Mouse (Mus musculus) heart, embryonic 11.5 days (tissue): ENCODE measurements around the gene Tcf7l1. TPM values are rescaled to one million over a fixed set of nuclear protein-coding genes. Genes with fewer than 3 reads are reported as not detected.

Experiments
- ATAC-seq: fragments of 200-750 bp; cut with Nextera tagmentation; replicated peaks from 2 replicates; pipeline ENCODE4 v1.8.0; 2017; ENCODE audit warnings: moderate library complexity; ENCODE audit not compliant: insufficient number of reproducible peaks, low FRiP score, low TSS enrichment
- H3K27ac ChIP-seq: fragments of 300-500 bp; sonication (generic); 2 replicates; pipeline ENCODE4 v1.5.1; 2014; ENCODE audit warnings: mild to moderate bottlenecking, low read depth, low read length
- H3K27me3 ChIP-seq: fragments of 300-500 bp; sonication (generic); 2 replicates; pipeline ENCODE4 v1.6.1; 2014; ENCODE audit warnings: mild to moderate bottlenecking, low read length, mixed read lengths; ENCODE audit not compliant: control insufficient read depth, insufficient read depth
- H3K36me3 ChIP-seq: fragments of 300-500 bp; sonication (generic); 2 replicates; pipeline ENCODE4 v1.6.1; 2014; ENCODE audit warnings: mild to moderate bottlenecking, low read length, moderate library complexity, mixed read lengths; ENCODE audit not compliant: control insufficient read depth, insufficient read depth
- H3K4me1 ChIP-seq: fragments of 300-500 bp; sonication (generic); 2 replicates; pipeline ENCODE4 v1.6.1; 2014; ENCODE audit warnings: low read length; ENCODE audit not compliant: control insufficient read depth, insufficient read depth
- H3K4me2 ChIP-seq: fragments of 300-500 bp; sonication (generic); 2 replicates; pipeline ENCODE4 v1.6.1; 2014; ENCODE audit warnings: mild to moderate bottlenecking, moderate library complexity
- H3K4me3 ChIP-seq: fragments of 300-500 bp; sonication (generic); 2 replicates; pipeline ENCODE4 v1.5.1; 2014; ENCODE audit warnings: low read depth, low read length
- H3K9ac ChIP-seq: fragments of 300-500 bp; sonication (generic); 2 replicates; pipeline ENCODE4 v1.6.1; 2014; ENCODE audit warnings: mild to moderate bottlenecking, low read depth, low read length, moderate library complexity
- H3K9me3 ChIP-seq: fragments of 300-500 bp; sonication (generic); replicated peaks from 2 replicates; pipeline ENCODE4 v1.6.1; 2016; ENCODE audit warnings: low read length; ENCODE audit not compliant: control insufficient read depth
- WGBS: fragments of 180-500 bp; shearing (Covaris S2); extraction: QIAGEN DNeasy Blood & Tissue Kit; methylation state at CpG from one replicate; pipeline ENCODE4 v1.1.7; 2014; ENCODE audit not compliant: insufficient replicate concordance; 5-methylcytosine and 5-hydroxymethylcytosine counted together
- polyA plus RNA-seq: library from polyadenylated mRNA; unstranded; fragments of >200 nt; fragmentation: Nextera tagmentation; extraction: Ambion mirVana; gene quantifications from 2 replicates; pipeline ENCODE4 v1.2.1, GENCODE M21; 2014

Tcf7l1 gene
- polyA plus RNA-seq, 1 experiment from 2014 or later, result 15.7 TPM

DNA sequence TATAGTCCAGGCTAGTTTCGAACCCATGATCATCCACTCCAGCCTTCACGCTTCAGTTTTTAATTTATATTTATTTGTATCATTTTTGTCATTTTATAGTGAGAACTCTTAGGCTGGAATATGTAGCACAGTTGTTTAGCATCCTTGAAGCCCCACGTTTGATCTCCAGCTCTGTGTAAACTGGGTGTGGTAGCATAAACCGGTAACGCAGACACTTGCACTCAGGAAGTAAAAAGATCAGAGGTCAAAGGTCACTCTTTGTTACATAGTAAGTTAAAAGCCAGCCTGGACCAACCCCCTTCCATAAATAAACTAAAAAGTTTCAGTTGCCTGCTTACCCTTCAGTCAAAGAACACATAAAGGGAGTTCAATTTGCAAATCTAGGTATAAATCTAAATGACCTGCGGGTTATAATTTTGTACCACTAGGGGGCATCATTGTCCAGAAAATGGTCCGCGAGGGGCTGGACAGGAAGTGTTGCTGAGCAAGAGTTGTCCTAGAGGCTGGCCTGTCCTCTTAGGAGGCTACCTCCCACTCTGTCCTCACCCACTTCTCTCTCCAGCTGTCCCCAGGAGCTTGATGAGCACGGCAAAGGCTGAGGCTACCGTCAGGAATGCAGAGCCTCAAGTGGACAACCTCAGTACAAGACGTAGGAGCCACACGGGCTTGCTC, 153.2 kb downstream of the Tcf7l1 start:
- no peaks in the 10 kb centered on the region for H3K9me3 ChIP-seq
- no peak overlapping the region for H3K27ac ChIP-seq
- ATAC-seq, result no peak; the same call in 1 of the 2 replicates
- no peak overlapping the region for H3K4me3 ChIP-seq
- H3K4me2 ChIP-seq, result peak overlapping the region; percentile 43; the same call in 1 of the 2 replicates
- peaks cover 4% of the 10 kb centered on the region; the same call in 1 of the 2 replicates for H3K4me1 ChIP-seq
- no peaks in the 10 kb centered on the region for H3K27me3 ChIP-seq
- H3K36me3 ChIP-seq, result no peaks in the 10 kb centered on the region
- WGBS, result 40% methylated on average over 12 of the region's 12 CpGs
- 0 out of 2 replicates have a peak overlapping the region, but pooled peaks have one; percentile 40 for H3K9ac ChIP-seq

DNA sequence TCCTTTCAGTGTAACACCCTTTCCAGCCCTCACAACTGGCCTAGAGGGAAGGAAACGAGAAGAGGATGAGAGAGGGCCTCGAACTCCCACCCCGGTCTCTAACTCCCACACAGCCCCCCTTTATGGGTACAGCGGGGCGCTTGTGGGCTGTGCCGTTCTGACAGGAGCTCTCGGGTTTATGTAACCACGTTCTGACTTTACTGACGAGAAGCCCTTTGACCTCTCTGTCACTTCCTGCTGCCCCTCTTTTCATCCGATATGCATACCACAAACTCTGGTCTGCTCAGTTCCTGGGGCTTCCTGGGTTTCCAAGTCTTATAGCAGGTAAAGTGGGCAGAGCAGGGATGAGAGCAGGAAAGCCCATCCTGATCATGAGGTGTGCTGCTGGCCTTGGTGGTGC, 154.7 kb downstream of the Tcf7l1 start:
- Histone ChIP-seq H3K27me3 (no peaks in the 10 kb centered on the region), H3K4me3 (no peak overlapping the region), H3K9ac (no peak overlapping the region), H3K36me3 (peaks cover 7% of the 10 kb centered on the region), H3K9me3 (no peaks in the 10 kb centered on the region), H3K4me1 (peaks cover 4% of the 10 kb centered on the region; the same call in 1 of the 2 replicates), H3K27ac (no peak overlapping the region), H3K4me2 (no peak overlapping the region)
- 77% methylated on average over 10 of the region's 10 CpGs for WGBS
- no peak for ATAC-seq

DNA sequence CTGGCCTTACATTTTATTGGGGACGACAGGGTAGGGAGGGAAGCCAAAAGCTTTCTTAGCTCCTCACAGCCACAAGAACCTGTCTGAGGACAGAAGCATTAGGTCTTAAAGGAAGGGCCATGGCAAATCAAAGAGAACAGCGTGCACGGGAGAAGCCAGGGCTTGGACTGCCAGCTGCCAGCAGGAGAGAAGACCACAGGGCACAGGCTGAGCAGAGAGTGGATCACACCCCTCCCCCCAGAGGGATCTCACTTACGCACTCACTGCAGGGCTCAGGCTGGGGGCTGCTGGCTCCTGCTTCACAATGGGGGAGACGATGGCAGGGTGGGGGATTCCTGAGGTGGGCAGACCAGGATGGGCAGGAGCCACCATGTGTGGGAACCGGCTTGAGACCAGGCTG, 157.4 kb downstream of the Tcf7l1 start:
- H3K4me3 ChIP-seq, result no peak overlapping the region
- H3K4me1 ChIP-seq, result peaks cover 4% of the 10 kb centered on the region; the same call in 1 of the 2 replicates
- H3K9me3 ChIP-seq, result no peaks in the 10 kb centered on the region
- H3K36me3 ChIP-seq, result peaks cover 10% of the 10 kb centered on the region
- 85% methylated on average over 6 of the region's 6 CpGs for WGBS
- H3K27me3 ChIP-seq, result no peaks in the 10 kb centered on the region
- ATAC-seq, result no peak
- H3K9ac ChIP-seq, result no peak overlapping the region
- no peak overlapping the region for H3K4me2 ChIP-seq
- no peak overlapping the region for H3K27ac ChIP-seq

DNA sequence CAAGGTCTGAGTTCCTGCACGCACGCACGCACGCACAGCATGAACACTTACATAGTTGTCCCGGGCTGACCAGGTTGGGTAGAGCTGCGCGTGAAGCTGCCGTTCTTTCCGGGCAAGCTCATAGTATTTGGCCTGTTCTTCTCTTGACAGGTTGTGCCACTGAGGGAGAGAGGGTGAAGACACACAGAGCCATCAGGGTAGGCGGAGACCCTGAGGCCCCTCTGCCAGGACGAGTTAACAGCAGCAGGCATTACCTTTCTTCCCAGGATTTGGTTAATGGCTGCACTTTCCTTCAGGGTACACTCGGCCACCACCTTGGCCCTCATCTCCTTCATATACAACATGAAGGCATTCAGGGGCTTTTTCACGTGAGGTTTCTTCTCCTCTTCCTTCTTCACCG, 158.1 kb downstream of the Tcf7l1 start:
- H3K9me3 ChIP-seq, result no peaks in the 10 kb centered on the region
- no peaks in the 10 kb centered on the region; the same call in 1 of the 2 replicates for H3K4me1 ChIP-seq
- H3K9ac ChIP-seq, result no peak overlapping the region
- peaks cover 10% of the 10 kb centered on the region for H3K36me3 ChIP-seq
- H3K27me3 ChIP-seq, result no peaks in the 10 kb centered on the region
- 87% methylated on average over 14 of the region's 14 CpGs for WGBS
- no peak overlapping the region for H3K4me2 ChIP-seq
- H3K27ac ChIP-seq, result no peak overlapping the region
- no peak overlapping the region for H3K4me3 ChIP-seq
- ATAC-seq, result no peak

DNA sequence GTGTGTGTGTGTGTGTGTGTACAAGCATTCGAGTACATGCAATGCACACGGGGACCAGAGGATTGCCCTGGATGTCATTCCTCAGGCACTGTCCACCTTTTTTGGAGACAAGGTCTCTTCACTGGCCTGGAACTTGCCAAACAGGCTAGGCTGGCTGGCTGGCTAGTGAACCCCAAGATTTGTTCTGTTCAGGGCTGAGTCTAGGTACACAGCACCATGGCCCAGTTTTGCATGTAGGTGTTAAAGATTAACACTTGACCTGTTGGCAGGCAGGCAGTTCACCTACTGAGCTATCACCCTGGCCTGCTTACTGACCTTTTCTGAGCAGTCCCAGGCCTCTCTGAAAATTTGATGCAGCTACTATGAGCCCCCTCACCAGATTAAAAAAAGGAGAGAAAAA, 158.7 kb downstream of the Tcf7l1 start:
- Histone ChIP-seq H3K27ac (no peak overlapping the region), H3K4me2 (no peak overlapping the region), H3K4me3 (no peak overlapping the region), H3K36me3 (peaks cover 10% of the 10 kb centered on the region), H3K4me1 (no peaks in the 10 kb centered on the region), H3K9ac (no peak overlapping the region), H3K9me3 (no peaks in the 10 kb centered on the region), H3K27me3 (no peaks in the 10 kb centered on the region)
- WGBS, result 93% methylated on average over 2 of the region's 2 CpGs
- ATAC-seq, result no peak

DNA sequence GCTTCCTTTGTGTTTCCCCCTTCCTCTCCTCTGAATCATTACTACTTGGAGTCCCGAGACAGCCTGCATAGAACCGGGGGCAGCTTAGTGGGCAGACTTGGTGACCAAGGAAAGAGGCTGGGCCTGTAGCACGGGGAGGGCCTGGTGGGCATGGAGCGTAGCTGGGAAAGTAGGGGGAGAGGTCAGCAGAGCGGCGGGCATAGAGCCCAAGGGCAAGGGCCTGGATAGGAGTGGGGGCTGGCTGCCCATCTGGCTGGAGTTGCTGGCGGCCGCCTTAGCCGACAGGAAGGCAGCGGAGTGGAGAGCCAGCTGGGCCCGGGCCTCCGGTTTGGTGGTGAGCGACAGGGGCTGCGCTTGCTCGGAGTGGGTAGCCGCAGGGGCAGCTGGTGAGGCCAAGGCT, 161.8 kb downstream of the Tcf7l1 start:
- no peak for ATAC-seq
- peaks cover 10% of the 10 kb centered on the region for H3K36me3 ChIP-seq
- H3K27ac ChIP-seq, result 0 out of 2 replicates have a peak overlapping the region, but pooled peaks have one; percentile 22
- H3K27me3 ChIP-seq, result no peaks in the 10 kb centered on the region
- 89% methylated on average over 16 of the region's 16 CpGs for WGBS
- H3K9me3 ChIP-seq, result no peaks in the 10 kb centered on the region
- no peak overlapping the region for H3K9ac ChIP-seq
- H3K4me3 ChIP-seq, result no peak overlapping the region
- H3K4me1 ChIP-seq, result no peaks in the 10 kb centered on the region
- H3K4me2 ChIP-seq, result no peak overlapping the region

DNA sequence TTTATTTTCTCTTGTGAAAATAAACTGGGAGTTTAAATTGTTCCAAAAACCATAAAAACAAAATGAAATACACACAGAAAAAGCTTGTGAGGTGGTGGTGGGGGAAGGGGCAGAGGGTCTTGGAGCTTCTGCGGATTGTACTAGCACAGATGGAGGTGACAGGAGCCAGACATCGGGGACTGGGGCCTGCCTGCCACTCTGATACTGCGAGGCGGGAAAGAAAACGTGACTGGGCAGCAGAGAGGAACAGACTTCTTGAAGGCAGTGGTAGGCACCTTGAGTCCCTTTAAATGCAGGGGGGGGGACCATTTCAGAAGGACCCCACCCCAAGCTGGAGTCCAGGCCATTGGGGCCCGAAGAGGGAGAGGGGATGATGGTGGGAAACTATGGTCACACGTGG, 162.7 kb downstream of the Tcf7l1 start:
- H3K9ac ChIP-seq, result no peak overlapping the region
- H3K9me3 ChIP-seq, result no peaks in the 10 kb centered on the region
- ATAC-seq, result no peak
- H3K4me2 ChIP-seq, result no peak overlapping the region
- WGBS, result 70% methylated on average over 7 of the region's 7 CpGs
- no peaks in the 10 kb centered on the region for H3K4me1 ChIP-seq
- peaks cover 10% of the 10 kb centered on the region for H3K36me3 ChIP-seq
- H3K27ac ChIP-seq, result no peak overlapping the region
- no peak overlapping the region for H3K4me3 ChIP-seq
- H3K27me3 ChIP-seq, result no peaks in the 10 kb centered on the region

DNA sequence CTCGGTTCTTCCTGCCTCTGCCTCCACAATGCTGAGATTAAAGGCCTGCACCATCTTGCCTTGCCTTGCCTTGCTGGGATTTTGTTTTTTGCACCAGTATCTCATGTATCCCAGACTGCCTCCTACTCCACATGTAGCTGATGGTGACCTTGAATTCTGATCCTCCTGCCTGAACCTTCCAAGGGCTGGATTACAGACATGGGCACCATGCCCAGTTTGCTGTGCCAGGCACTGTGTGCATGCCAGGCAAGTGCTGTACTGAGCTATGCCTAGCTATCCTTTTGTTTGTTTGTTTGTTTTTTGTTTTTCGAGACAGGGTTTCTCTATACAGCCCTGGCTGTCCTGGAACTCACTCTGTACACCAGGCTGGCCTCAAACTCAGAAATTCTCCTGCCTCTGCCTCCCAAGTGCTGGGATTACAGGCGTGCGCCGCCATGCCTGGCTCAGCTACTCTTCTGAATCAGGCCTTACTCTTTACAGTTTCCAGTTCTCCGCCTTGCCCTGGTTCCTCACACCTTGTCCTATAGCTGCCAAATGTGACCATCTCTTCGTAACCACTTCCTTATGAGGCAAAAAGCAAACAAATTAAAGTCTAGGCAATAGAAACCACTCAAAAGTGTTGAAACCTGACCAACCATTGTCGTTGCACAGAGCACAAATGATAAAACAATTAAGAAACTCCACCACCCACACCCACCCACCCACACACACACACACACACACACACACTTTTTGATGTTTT, 165.2 kb downstream of the Tcf7l1 start:
- 85% methylated on average over 8 of the region's 8 CpGs for WGBS
- Histone ChIP-seq H3K9me3 (no peaks in the 10 kb centered on the region), H3K4me2 (no peak overlapping the region), H3K4me3 (no peak overlapping the region), H3K27me3 (no peaks in the 10 kb centered on the region), H3K4me1 (no peaks in the 10 kb centered on the region), H3K9ac (no peak overlapping the region), H3K27ac (no peak overlapping the region), H3K36me3 (peaks cover 3% of the 10 kb centered on the region)
- ATAC-seq, result no peak
